Mouse (Mus musculus): ENCODE measurements around the gene Rab11a. TPM values are rescaled to one million over a fixed set of nuclear protein-coding genes. Genes with fewer than 3 reads are reported as not detected.

The Rab11a gene
- polyA plus RNA-seq, 1 experiment from 2014 or later = 402 TPM

DNA sequence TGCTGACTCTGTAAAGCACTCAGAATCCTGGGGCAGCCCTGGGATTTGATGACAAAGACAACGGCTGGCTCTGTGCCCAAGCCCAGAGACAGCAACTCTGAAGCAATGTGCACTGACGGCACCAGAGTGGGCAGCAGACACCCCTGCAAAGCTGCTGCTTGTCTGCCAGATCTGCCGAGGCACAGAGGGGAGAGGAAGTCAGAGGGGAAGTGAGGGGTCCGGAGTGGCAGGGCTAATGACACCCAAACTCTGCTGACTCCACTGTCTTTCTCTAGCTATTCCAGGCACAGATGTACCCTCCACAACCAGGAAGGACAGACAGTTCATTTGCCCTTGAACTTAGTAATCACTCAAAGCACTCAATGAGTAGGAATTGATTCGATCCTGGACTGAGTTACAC is 33.7 kb upstream of the Rab11a start:
- H3K27ac ChIP-seq = 0 out of 2 replicates have a peak overlapping the region, but pooled peaks have one; percentile 23
- no peak overlapping the region for H3K4me2 ChIP-seq
- H3K9ac ChIP-seq = no peak overlapping the region
- ATAC-seq (replicated peaks) = no peak
- no peaks in the 10 kb centered on the region for H3K27me3 ChIP-seq (replicated peaks)
- no peaks in the 10 kb centered on the region for H3K9me3 ChIP-seq
- H3K4me1 ChIP-seq = peaks cover 10% of the 10 kb centered on the region
- 57% methylated on average over 5 of the region's 5 CpGs for WGBS
- no peak overlapping the region for H3K4me3 ChIP-seq
- no peaks in the 10 kb centered on the region for H3K36me3 ChIP-seq (replicated peaks)

DNA sequence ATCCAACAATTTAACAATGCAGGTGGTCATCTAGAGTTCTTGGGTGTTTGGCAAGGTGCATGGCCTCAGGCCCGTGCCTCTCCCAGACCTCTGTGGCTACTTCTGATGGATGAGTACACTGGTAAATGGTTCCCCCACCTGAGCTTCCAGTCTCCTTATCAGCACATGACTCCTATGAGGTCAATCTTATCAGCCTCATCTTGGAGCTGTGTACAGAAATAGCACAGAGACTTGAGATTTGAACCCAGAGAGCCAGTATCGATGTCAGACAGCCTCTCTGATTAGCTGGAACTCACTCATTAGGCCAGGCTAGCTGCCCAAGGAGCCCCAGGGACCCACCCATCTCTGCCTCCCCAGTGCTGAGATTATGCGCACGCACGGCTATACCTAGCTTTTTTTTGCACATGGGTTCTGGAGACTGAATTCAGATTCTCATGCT is 32.9 kb upstream of the Rab11a start:
- Histone ChIP-seq H3K36me3 (replicated peaks) (no peaks in the 10 kb centered on the region), H3K4me3 (no peak overlapping the region), H3K27ac (no peak overlapping the region), H3K9me3 (no peaks in the 10 kb centered on the region), H3K9ac (no peak overlapping the region), H3K4me1 (peaks cover 10% of the 10 kb centered on the region), H3K4me2 (no peak overlapping the region), H3K27me3 (replicated peaks) (no peaks in the 10 kb centered on the region)
- ATAC-seq (replicated peaks) = no peak
- WGBS = 90% methylated on average over 5 of the region's 5 CpGs

DNA sequence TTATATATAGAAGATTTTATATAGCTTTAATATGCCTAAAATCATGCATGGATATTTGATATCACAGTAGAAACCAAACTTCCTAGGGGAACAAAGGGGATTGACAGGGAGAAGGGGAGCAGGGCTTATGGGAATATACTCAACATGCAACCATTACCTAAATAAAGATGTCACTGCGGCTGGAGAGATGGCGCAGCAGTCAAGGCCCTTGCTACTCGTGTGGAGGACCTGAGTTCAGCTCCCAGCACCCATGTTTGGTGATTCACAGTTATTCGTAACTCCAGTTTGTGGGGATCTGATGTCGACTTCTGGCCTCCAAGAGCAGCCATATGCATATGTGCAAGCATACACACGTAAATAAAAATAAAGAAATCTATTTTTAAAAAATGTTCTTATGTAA is 32.4 kb upstream of the Rab11a start:
- Histone ChIP-seq H3K27ac (no peak overlapping the region), H3K4me2 (no peak overlapping the region), H3K9ac (no peak overlapping the region), H3K4me1 (peaks cover 10% of the 10 kb centered on the region), H3K4me3 (no peak overlapping the region), H3K9me3 (no peaks in the 10 kb centered on the region), H3K36me3 (replicated peaks) (no peaks in the 10 kb centered on the region), H3K27me3 (replicated peaks) (no peaks in the 10 kb centered on the region)
- 92% methylated on average over 6 of the region's 6 CpGs for WGBS
- ATAC-seq (replicated peaks) = no peak

DNA sequence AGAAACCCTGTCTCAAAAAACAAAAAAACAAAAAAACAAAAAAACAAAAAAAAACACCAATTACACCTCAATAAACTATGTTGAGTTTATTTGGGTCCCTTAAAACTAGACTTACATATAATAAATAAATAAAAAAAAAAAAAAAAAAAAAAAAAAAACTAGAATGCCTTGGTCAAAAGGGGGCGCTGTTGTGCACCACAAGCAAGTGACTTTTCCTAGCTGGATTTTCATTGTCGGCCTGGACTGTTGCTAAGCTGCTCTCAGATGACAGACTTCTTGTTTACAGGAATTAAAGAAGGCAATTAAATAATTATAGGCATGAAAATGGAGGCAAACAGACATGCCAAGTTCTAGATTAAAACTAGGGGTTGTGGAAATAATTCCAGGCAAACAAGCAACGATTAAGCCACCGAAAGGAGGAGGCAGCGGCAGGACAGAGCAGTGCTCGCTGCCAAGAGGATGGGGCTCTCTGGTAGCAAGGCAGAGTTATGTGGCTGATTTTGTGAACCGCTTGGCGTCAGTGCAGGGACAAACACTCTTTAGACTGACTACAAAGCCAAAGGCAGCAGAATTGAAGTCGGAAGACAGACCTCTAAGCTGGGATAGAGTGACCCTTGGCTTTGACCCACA is 31.6 kb upstream of the Rab11a start:
- Histone ChIP-seq H3K4me3 (no peak overlapping the region), H3K36me3 (replicated peaks) (no peaks in the 10 kb centered on the region), H3K4me2 (no peak overlapping the region), H3K9ac (no peak overlapping the region), H3K4me1 (peaks cover 5% of the 10 kb centered on the region; the same call in 1 of the 2 replicates), H3K27ac (no peak overlapping the region), H3K27me3 (replicated peaks) (no peaks in the 10 kb centered on the region), H3K9me3 (no peaks in the 10 kb centered on the region)
- WGBS = 39% methylated on average over 9 of the region's 9 CpGs
- ATAC-seq (replicated peaks) = no peak

DNA sequence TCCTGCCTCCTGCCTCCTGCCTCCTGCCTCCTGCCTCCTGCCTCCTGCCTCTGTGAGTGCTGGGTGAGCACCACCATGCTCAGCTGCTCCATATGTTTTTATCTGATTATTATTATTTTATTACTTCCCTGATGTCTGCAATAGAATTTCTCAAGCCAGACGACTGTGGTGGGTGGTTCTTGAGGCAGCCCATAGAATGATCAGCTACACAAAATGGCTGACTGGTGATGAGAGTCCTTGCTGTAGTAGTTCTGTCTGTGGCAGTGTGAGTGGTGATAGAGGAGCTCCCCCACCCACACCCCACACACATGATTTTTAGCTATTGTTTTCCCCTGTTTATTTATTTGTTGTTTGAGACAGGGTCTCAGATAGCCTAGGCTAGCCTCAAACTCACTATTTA is 30.2 kb upstream of the Rab11a start:
- no peak overlapping the region for H3K4me3 ChIP-seq
- no peak overlapping the region for H3K4me2 ChIP-seq
- no peak for ATAC-seq (replicated peaks)
- 57% methylated on average over 1 of the region's 1 CpGs for WGBS
- no peak overlapping the region for H3K9ac ChIP-seq
- H3K9me3 ChIP-seq = no peaks in the 10 kb centered on the region
- H3K4me1 ChIP-seq = peaks cover 5% of the 10 kb centered on the region; the same call in 1 of the 2 replicates
- no peak overlapping the region for H3K27ac ChIP-seq
- no peaks in the 10 kb centered on the region for H3K36me3 ChIP-seq (replicated peaks)
- H3K27me3 ChIP-seq (replicated peaks) = no peaks in the 10 kb centered on the region

DNA sequence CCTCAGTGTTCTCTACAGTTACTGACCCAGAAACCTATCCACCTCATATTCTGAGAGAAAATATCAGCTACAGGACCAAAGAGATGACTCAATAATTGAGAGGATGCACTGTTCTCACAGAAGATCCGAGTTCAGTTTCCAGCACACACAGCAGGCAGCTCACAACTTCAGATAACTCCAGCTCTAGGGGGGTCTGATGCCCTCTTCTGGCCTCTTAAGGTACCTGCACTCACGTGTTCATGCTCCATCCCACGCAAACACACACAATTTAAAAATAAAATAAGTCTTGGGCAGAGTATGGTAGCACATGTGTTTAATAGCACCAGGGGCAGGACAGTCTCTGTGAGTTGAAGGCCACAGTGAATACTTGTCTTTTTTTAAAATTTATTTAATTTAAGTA is 28.6 kb upstream of the Rab11a start:
- H3K9me3 ChIP-seq = no peaks in the 10 kb centered on the region
- no peaks in the 10 kb centered on the region for H3K36me3 ChIP-seq (replicated peaks)
- H3K4me2 ChIP-seq = no peak overlapping the region
- H3K9ac ChIP-seq = no peak overlapping the region
- H3K27ac ChIP-seq = no peak overlapping the region
- no peak overlapping the region for H3K4me3 ChIP-seq
- peaks cover 3% of the 10 kb centered on the region; the same call in 1 of the 2 replicates for H3K4me1 ChIP-seq
- WGBS = 86% methylated on average over 3 of the region's 3 CpGs
- ATAC-seq (replicated peaks) = no peak
- no peaks in the 10 kb centered on the region for H3K27me3 ChIP-seq (replicated peaks)

DNA sequence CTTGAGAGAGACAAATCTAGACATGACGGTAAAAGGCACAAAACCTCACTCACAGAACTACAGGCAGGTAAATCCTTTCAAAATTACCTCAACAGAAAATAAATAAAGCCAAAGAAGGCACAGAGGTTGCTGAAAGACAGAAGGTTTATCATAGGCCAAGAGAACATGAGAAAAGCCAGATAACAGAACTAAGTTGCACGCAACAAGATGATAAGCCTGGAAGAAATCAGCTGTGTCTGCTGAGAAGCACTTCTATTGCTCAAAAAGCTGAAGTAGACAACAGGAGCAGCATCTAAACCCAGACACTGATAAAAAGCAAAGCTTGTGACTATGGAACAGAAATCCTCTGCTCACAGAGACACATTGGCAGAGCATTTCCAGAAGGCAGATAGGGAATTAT is 27.3 kb upstream of the Rab11a start:
- Histone ChIP-seq H3K36me3 (replicated peaks) (no peaks in the 10 kb centered on the region), H3K27me3 (replicated peaks) (no peaks in the 10 kb centered on the region), H3K4me1 (no peaks in the 10 kb centered on the region), H3K4me3 (no peak overlapping the region), H3K4me2 (no peak overlapping the region), H3K9me3 (no peaks in the 10 kb centered on the region), H3K9ac (no peak overlapping the region), H3K27ac (no peak overlapping the region)
- WGBS = 83% methylated on average over 2 of the region's 2 CpGs
- no peak for ATAC-seq (replicated peaks)

DNA sequence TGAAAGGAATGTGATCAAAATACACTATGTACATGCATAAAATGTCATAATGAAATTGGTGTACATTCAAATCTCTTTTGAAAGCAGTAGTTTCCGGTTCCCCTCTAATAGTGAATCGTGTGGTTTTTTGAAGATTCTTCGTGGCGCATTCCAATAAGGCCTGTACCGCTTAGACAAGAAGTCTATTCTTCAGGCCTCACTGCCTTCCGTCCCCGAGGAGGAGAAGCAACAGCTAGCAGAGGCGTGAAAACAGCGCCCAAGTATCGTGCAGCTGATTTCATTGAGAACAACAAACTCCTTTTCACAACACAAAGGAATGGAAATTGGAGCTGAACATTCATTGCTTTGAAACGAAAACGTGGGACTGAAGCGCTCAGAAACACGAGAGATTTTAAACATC is 20.5 kb upstream of the Rab11a start:
- Histone ChIP-seq H3K9me3 (no peaks in the 10 kb centered on the region), H3K4me3 (no peak overlapping the region), H3K27ac (peak overlapping the region; percentile 16; the same call in 1 of the 2 replicates), H3K36me3 (replicated peaks) (no peaks in the 10 kb centered on the region), H3K4me2 (no peak overlapping the region), H3K9ac (no peak overlapping the region), H3K4me1 (no peaks in the 10 kb centered on the region), H3K27me3 (replicated peaks) (no peaks in the 10 kb centered on the region)
- 50% methylated on average over 14 of the region's 14 CpGs for WGBS
- ATAC-seq (replicated peaks) = no peak

DNA sequence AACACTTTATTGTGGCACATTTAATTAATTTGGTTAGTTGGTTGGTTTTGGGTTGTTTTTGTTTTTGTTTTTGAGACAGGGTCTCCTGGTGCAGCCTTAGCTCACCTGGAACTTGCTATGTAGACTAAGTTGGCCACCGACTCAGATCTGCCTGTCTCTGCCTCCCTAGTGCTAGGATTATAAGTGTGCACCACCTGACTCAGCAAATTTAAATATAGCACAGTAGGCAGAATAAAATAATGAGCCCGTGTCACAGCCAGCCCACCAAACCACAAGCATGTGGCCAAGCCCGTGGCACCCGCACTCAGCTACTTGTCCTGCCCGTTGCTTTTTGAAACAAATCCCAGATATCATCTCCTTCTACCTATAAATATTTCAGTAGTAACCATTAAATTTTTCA is 15.0 kb upstream of the Rab11a start:
- ATAC-seq (replicated peaks) = no peak
- WGBS = 82% methylated on average over 5 of the region's 5 CpGs

DNA sequence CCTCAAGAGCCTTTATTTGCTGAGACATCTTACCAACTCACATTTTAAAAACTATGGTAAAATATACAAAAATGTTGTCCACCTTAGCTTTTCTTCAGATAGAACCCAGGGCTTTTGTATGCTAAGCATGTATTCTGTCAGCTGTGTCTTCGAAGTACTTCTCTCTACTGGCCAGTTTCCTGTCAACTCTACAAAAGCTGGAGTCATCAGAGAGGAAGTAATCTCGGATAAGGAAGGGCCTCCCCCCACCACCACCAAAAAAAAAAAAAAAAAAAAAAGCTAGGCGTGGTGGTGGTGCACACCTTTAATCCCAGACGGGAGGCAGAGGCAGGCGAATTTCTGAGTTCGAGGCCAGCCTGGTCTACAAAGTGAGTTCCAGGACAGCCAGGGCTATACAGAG is 11.8 kb upstream of the Rab11a start:
- WGBS = 87% methylated on average over 6 of the region's 6 CpGs
- H3K4me2 ChIP-seq = no peak overlapping the region
- H3K36me3 ChIP-seq (replicated peaks) = no peaks in the 10 kb centered on the region
- H3K4me3 ChIP-seq = no peak overlapping the region
- H3K27me3 ChIP-seq (replicated peaks) = no peaks in the 10 kb centered on the region
- no peak overlapping the region for H3K9ac ChIP-seq
- no peaks in the 10 kb centered on the region for H3K9me3 ChIP-seq
- H3K27ac ChIP-seq = no peak overlapping the region
- ATAC-seq (replicated peaks) = no peak
- no peaks in the 10 kb centered on the region for H3K4me1 ChIP-seq

More for the DNA sequence above, 15.0 kb upstream of the Rab11a start:
- Histone ChIP-seq H3K4me2 (no peak overlapping the region), H3K4me3 (no peak overlapping the region), H3K9ac (no peak overlapping the region), H3K27me3 (replicated peaks) (no peaks in the 10 kb centered on the region), H3K9me3 (no peaks in the 10 kb centered on the region), H3K36me3 (replicated peaks) (no peaks in the 10 kb centered on the region), H3K4me1 (no peaks in the 10 kb centered on the region), H3K27ac (no peak overlapping the region)

DNA sequence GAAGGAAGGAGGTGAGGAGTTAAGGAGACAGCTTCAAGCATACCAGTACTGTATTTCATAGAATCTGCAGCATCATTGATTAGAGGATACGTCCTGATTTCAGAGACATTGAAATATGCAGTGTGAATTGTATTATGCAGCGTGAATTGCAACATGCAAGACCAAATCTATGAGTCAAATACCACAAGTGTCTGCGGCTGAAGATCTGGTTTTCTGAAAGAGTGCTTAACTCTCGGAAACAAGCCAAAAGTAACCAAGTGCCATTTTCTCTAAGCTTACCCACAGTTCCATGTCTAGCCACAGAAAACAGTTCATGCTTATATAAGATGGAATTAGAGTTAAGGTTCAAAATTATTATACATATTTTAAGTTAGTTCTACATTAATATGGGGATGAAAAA is 10.2 kb upstream of the Rab11a start:
- Histone ChIP-seq H3K4me1 (no peaks in the 10 kb centered on the region), H3K4me2 (no peak overlapping the region), H3K27me3 (replicated peaks) (no peaks in the 10 kb centered on the region), H3K4me3 (no peak overlapping the region), H3K9ac (no peak overlapping the region), H3K9me3 (no peaks in the 10 kb centered on the region), H3K36me3 (replicated peaks) (no peaks in the 10 kb centered on the region), H3K27ac (no peak overlapping the region)
- no peak for ATAC-seq (replicated peaks)
- 90% methylated on average over 4 of the region's 4 CpGs for WGBS

DNA sequence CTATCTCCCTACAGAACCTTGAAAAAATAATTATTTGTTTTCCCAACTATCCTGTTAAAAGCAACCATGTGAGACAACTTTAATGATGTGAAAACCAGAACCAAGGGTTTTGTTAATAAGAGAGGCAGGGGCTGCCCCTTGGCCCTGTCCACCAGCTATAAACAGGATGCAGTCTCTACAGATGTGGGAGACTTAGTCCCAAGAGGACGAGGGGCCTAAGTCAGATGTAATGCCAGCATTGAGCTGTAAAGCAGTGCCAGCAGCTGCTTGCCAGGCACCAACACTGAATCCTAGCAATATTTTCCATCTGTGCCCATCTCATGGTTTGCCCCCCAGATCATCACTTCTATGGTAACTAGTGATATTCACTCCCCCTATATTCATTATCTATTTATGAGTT is 4.9 kb upstream of the Rab11a start:
- Histone ChIP-seq H3K4me2 (no peak overlapping the region), H3K9ac (no peak overlapping the region), H3K9me3 (no peaks in the 10 kb centered on the region), H3K36me3 (replicated peaks) (no peaks in the 10 kb centered on the region), H3K27ac (no peak overlapping the region), H3K4me1 (no peaks in the 10 kb centered on the region), H3K4me3 (no peak overlapping the region), H3K27me3 (replicated peaks) (no peaks in the 10 kb centered on the region)
- ATAC-seq (replicated peaks) = no peak
- 66% methylated on average over 1 of the region's 1 CpGs for WGBS

DNA sequence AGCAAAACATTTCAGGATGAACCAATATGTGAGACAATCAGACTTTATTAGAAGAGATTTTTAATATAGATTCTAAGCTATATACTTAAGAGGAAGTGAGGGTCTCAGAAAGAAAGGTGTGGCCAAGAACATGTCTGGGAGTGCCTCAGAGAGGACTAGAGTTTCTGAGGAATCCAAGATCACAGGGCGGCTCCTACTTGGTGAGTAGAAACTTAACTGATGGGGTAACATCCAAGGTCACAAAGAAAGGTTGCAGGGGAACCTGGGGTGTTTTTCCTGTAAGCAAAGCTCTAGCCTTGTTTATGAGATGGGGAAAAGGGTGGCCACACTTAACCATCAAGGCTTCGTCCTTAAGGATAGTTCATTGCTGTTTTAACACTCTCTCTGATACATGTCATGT is 1.4 kb upstream of the Rab11a start:
- 89% methylated on average over 2 of the region's 2 CpGs for WGBS
- H3K4me1 ChIP-seq = peaks cover 7% of the 10 kb centered on the region
- H3K36me3 ChIP-seq (replicated peaks) = no peaks in the 10 kb centered on the region
- H3K9me3 ChIP-seq = no peaks in the 10 kb centered on the region
- no peak overlapping the region for H3K9ac ChIP-seq
- no peaks in the 10 kb centered on the region for H3K27me3 ChIP-seq (replicated peaks)
- no peak overlapping the region for H3K4me2 ChIP-seq
- no peak overlapping the region for H3K27ac ChIP-seq
- no peak for ATAC-seq (replicated peaks)
- H3K4me3 ChIP-seq = no peak overlapping the region

All from midbrain, embryonic 15.5 days (tissue).